Mouse (Mus musculus) stomach, postnatal 0 days (tissue): ENCODE measurements around the gene Phlda1. TPM values are rescaled to one million over a fixed set of nuclear protein-coding genes. Genes with fewer than 3 reads are reported as not detected.
A peak's percentile ranks its signal among the peaks of the same experiment; 100 is the strongest.

Experiments
- ATAC-seq: fragments of 200-750 bp; cut with Nextera tagmentation; 2 replicates; pipeline ENCODE4 v1.8.0; 2017; ENCODE audit not compliant: low FRiP score, low TSS enrichment
- DNase-seq: peaks from one replicate; pipeline ENCODE4 v3.0.0-alpha.2; 2016; ENCODE audit warnings: low spot score
- H3K27ac ChIP-seq: fragments of 300-500 bp; sonication (generic); replicated peaks from 2 replicates; pipeline ENCODE4 v1.5.1; 2014; ENCODE audit warnings: mild to moderate bottlenecking, control low read depth
- H3K27me3 ChIP-seq: fragments of 300-500 bp; sonication (generic); 2 replicates; pipeline ENCODE4 v1.6.1; 2014; ENCODE audit warnings: low read length; ENCODE audit not compliant: control insufficient read depth, insufficient read depth
- H3K36me3 ChIP-seq: fragments of 300-500 bp; sonication (generic); 2 replicates; pipeline ENCODE4 v1.6.1; 2014; ENCODE audit warnings: low read length, mixed read lengths; ENCODE audit not compliant: control insufficient read depth, insufficient read depth
- H3K4me1 ChIP-seq: fragments of 300-500 bp; sonication (generic); replicated peaks from 2 replicates; pipeline ENCODE4 v1.6.1; 2014; ENCODE audit warnings: antibody characterized with exemption; ENCODE audit not compliant: control insufficient read depth, insufficient read depth
- H3K4me2 ChIP-seq: fragments of 300-500 bp; sonication (generic); replicated peaks from 2 replicates; pipeline ENCODE4 v1.6.1; 2014; ENCODE audit warnings: low read depth, mild to moderate bottlenecking, control low read depth, moderate library complexity
- H3K4me3 ChIP-seq: fragments of 300-500 bp; sonication (generic); 2 replicates; pipeline ENCODE4 v1.5.1; 2014; ENCODE audit warnings: low read depth, low read length, control low read depth
- H3K9ac ChIP-seq: fragments of 300-500 bp; sonication (generic); 2 replicates; pipeline ENCODE4 v1.6.1; 2014; ENCODE audit warnings: mild to moderate bottlenecking, low read length, control low read depth, mixed read lengths
- H3K9me3 ChIP-seq: fragments of 300-500 bp; sonication (generic); 2 replicates; pipeline ENCODE4 v1.6.1; 2016; ENCODE audit warnings: low read length; ENCODE audit not compliant: control insufficient read depth
- CTCF ChIP-seq: IDR thresholded peaks from 2 replicates; pipeline ENCODE4 v1.5.1; 2016; ENCODE audit warnings: antibody characterized with exemption, low read depth, mild to moderate bottlenecking, moderate library complexity
- EP300 ChIP-seq: optimal IDR thresholded peaks from 2 replicates; pipeline ENCODE3; 2016; ENCODE audit warnings: antibody characterized with exemption
- WGBS: fragments of 180-500 bp; shearing (Covaris S2); extraction: QIAGEN DNeasy Blood & Tissue Kit; methylation state at CpG from one replicate; pipeline ENCODE4 v1.1.7; 2014; 5-methylcytosine and 5-hydroxymethylcytosine counted together
- polyA plus RNA-seq: library from polyadenylated mRNA; unstranded; fragments of >200 nt; fragmentation: Nextera tagmentation; extraction: Ambion mirVana; gene quantifications from 2 replicates; pipeline ENCODE4 v1.2.1, GENCODE M21; 2015

The Phlda1 gene
- polyA plus RNA-seq, 1 experiment from 2014 or later = 29.6 TPM

DNA sequence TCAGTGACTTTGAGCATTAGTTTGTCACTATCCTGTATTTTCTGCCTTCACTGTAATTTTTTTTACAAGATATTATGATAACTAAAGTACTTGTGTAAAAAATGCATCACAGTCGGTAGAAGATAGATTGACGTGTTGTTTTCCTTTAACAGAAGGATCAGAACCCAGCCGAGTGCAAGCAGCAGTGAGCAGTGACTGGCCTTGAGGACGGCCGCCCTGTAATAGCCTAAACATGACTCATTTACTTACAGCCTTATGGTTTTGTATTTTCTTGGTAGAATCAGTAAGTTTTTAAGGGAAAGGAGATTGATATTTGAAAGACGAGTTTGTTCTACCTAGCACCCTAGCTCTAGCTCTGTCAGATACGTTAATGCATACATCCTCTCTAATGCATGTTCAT is 10.2 kb upstream of the Phlda1 start:
- no peak for ATAC-seq
- Histone ChIP-seq H3K4me1 (no peaks in the 10 kb centered on the region), H3K36me3 (peaks cover 12% of the 10 kb centered on the region; the same call in 1 of the 2 replicates), H3K4me2 (no peak overlapping the region), H3K27me3 (no peaks in the 10 kb centered on the region), H3K4me3 (no peak overlapping the region), H3K27ac (no peak overlapping the region), H3K9ac (no peak overlapping the region), H3K9me3 (no peaks in the 10 kb centered on the region)
- WGBS = 88% methylated on average over 7 of the region's 7 CpGs
- DNase-seq = no peak
- TF ChIP-seq CTCF (no peak), EP300 (no peak)

DNA sequence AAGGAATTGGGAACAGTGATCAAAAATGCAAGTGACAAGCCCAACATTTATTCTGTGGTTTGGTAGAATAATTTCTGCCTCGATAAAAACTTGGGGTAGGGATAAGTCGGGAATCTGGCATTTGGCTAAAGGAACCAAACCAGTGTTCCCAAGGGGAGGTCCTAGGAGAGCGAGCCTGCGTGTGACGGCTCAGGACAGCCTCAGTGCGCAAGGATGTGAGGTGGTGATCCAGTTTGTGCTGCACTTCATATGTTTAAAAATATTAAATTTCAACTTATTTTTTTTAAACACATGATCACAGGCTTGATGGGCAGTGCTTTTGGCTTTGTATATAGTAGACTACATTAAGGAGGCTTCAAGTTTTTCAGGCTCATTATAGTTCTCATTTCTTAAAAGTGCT is 6.2 kb upstream of the Phlda1 start:
- DNase-seq (no peak), ATAC-seq (no peak)
- Histone ChIP-seq H3K4me3 (no peak overlapping the region), H3K27me3 (no peaks in the 10 kb centered on the region), H3K4me2 (no peak overlapping the region), H3K27ac (no peak overlapping the region), H3K9ac (no peak overlapping the region), H3K9me3 (no peaks in the 10 kb centered on the region), H3K4me1 (no peaks in the 10 kb centered on the region), H3K36me3 (peaks cover 5% of the 10 kb centered on the region; the same call in 1 of the 2 replicates)
- WGBS = 61% methylated on average over 6 of the region's 6 CpGs
- TF ChIP-seq EP300 = no peak
- TF ChIP-seq CTCF = no peak

DNA sequence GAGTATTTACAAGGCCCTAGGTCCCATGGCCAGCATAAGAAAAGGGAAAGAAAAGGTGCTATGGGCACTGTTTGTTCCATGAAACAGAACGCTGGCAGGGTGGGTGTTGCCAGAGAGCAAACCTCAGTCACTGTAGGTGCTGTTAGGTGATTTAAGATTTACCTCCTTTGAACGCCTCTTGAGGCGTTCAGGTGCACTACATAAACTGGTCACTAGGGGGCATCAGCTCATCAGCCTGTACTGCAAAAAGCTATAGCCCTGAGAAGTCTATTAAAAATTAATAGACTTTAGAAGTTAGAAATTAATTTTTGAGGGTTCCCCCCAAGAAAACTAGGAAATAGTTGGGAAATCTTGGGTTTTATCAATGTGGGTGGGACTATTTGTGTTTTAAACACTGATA is 3.0 kb upstream of the Phlda1 start:
- Histone ChIP-seq H3K4me3 (no peak overlapping the region), H3K9me3 (no peaks in the 10 kb centered on the region), H3K4me2 (no peak overlapping the region), H3K9ac (no peak overlapping the region), H3K4me1 (no peaks in the 10 kb centered on the region), H3K36me3 (no peaks in the 10 kb centered on the region), H3K27ac (no peak overlapping the region), H3K27me3 (no peaks in the 10 kb centered on the region)
- TF ChIP-seq EP300 (no peak), CTCF (peak; percentile 95)
- 0% methylated on average over 3 of the region's 3 CpGs for WGBS
- no peak for ATAC-seq
- DNase-seq = peak; percentile 84

DNA sequence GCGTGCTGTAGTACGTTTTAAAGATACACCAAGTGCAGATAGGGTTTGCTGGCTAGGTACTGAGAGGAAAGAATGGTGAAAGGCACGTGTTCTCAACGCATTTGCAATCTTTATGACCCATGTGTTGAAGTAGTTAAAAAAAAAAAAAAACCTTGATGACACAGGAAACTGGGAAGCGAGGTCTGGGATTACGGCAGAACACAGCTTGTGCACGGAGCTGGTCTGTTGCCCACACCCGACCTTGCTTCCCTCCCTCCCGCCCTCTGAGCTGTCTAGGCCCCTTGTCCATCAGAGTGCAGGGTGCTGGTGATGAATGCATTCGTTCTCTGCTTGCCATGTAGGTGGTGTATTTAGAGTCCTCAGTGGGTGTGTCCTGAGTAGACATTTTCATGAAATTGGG is 2.4 kb upstream of the Phlda1 start:
- no peak overlapping the region for H3K4me2 ChIP-seq
- H3K27me3 ChIP-seq = no peaks in the 10 kb centered on the region
- WGBS = 30% methylated on average over 10 of the region's 10 CpGs
- no peak overlapping the region for H3K9ac ChIP-seq
- DNase-seq (no peak), ATAC-seq (no peak)
- no peaks in the 10 kb centered on the region for H3K4me1 ChIP-seq
- TF ChIP-seq EP300 (no peak), CTCF (no peak)
- H3K9me3 ChIP-seq = no peaks in the 10 kb centered on the region
- H3K27ac ChIP-seq = no peak overlapping the region
- no peak overlapping the region for H3K4me3 ChIP-seq
- H3K36me3 ChIP-seq = no peaks in the 10 kb centered on the region

DNA sequence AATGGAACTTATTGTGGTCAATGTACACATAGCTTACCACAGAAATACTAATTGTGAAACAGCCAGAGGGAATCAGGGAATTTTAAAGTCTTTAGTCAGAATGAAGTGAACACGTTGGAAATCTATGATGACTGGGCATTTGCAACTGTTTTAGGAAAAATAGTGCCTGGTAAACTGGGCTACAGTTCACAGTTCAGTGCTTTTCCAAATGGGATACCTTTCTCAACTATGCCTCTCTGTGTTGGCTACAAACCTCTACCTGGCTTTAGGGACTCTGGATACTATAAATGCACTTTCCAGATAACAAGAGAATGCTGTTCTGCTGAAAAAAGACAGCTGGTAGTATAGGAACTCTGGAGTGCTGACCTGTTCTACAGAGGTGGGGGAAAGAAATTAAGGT is 1.5 kb upstream of the Phlda1 start:
- 66% methylated on average over 1 of the region's 1 CpGs for WGBS
- Histone ChIP-seq H3K4me2 (no peak overlapping the region), H3K27ac (no peak overlapping the region), H3K36me3 (no peaks in the 10 kb centered on the region), H3K4me3 (no peak overlapping the region), H3K9ac (no peak overlapping the region), H3K27me3 (no peaks in the 10 kb centered on the region), H3K9me3 (no peaks in the 10 kb centered on the region), H3K4me1 (0 out of 2 replicates have a peak, but pooled peaks cover 3% of the 10 kb centered on the region)
- DNase-seq (no peak), ATAC-seq (no peak)
- TF ChIP-seq CTCF (no peak), EP300 (no peak)

DNA sequence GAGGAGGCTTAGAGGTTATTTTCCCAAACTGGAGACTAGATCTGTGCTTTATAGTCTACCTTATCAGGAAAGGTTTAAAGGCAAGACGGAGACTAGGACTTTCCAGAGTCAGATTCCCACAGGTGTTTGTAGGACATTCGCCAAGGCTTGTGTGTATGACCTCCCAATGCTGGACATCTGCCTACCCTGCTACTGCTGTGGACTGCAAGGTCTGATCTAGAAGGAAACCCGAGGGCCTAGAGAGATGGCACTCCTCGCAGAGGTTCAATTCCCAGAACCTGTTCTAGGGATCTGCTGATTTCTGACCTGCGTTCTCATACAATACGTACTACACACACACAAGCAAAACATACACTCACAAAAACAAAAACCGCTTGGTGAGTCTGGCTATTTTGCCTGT is 680 bp upstream of the Phlda1 start:
- Histone ChIP-seq H3K4me1 (0 out of 2 replicates have a peak, but pooled peaks cover 3% of the 10 kb centered on the region), H3K27me3 (no peaks in the 10 kb centered on the region), H3K9me3 (no peaks in the 10 kb centered on the region), H3K27ac (peak overlapping the region; percentile 87), H3K4me3 (peak overlapping the region; percentile 85; the same call in 1 of the 2 replicates), H3K4me2 (peak overlapping the region; percentile 89), H3K36me3 (no peaks in the 10 kb centered on the region), H3K9ac (no peak overlapping the region)
- ATAC-seq = no peak
- DNase-seq = no peak
- WGBS = 50% methylated on average over 7 of the region's 7 CpGs
- TF ChIP-seq CTCF (no peak), EP300 (no peak)
